Mouse (Mus musculus) lung, postnatal 14 days (tissue): ENCODE measurements around the gene Cbarp.

Experiments used
- DNase-seq: peaks from one replicate; pipeline ENCODE4 v3.0.0; 2021

Gene Cbarp

DNA sequence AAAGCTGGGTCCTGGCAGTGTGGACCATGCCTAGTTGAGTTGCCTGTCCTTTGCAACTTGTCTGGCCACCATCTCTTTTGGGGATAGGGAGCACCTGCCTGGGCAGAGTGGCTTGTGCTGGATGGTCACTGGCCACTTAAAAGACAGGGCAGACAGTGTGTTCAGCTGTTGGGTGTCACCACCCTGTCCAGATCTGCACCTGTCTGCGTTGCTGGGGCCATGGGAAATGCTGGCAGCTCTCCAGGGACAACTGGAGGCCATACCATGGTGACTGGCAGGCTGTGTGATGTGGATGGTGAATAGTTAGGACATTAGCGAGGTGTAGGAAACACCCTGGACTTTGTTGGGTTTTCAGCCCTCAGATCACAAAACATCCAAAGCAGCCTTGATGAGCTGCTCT lies 20.5 kb downstream of the Cbarp start:
- DNase-seq: no peak

DNA sequence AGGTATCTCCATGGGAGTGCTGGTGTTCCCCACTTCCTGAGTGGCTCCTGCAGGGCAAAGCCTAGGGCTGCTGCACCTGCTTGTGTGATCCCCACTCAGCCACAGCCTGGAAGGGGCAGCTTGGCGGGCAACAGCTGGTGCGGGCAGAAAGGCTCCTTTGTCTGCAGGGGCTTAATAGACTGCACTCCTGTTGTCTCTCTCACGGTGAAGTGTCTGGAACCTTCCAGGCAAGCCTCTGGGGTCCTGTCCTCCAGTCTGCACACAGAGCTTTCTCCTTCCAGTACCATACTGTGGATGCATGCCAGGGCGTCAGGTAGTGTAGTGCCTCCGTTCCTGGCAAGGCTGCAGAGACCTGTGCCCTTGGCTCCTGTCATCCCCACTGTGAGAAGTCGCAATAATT lies 22.1 kb downstream of the Cbarp start:
- no peak for DNase-seq

DNA sequence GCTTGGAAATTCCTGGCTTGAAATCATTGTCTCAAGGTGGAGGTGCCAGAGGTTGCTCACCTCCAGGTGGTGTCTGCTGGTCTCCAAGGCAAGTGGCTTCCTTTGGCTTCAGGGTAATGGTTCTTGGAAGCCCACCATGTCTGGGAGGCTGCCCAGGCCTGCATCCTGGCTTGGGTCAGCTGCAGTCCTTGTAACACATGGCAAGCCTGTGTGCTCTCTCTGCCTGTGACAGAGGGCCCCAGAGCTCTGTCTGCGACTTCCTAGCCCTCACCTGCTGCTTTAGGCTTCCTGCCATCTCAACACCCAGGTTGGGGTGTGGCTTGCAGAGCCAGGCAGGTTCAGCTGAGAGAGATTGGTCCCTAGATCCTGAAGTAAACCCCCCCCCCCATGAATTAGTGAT lies 22.9 kb downstream of the Cbarp start:
- no peak for DNase-seq

DNA sequence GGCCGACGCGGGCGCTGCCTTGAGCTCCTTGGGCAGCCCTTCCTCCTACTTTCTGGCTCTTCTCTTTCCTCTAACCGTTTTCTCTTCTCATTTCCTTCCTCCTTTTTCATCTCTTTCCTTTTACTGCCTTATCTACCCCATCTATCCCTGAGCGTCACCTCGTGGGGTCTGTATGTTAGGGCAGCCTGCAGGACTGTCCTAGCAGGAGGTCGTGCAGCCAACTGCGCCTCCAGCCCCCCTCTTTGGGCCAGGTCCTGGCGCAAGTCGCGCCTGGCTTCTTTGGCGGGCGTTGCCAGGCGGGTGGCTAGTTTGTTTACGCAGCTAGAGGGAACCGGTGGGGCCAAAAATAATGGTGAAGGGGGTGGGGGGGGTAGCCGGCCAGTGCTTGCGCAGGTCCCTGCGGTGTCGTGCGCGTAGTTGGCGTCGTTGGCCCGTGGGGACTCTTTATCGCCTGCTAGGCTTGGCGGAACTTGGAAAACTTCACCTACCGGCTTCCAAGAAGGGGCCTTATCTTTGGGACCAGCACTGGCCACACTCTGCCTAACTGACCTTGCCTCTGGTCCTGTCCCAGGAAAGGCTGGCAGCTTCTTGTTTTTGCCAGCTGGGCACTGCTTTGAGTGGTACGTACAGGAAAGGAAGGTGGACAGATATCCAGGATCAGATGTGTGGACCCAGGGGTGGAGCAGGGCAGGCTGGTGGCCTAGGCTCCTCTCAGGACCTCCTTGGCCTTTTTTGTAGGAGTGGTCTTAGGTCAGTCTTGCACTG lies 23.5 kb downstream of the Cbarp start:
- peak; percentile 50 for DNase-seq

DNA sequence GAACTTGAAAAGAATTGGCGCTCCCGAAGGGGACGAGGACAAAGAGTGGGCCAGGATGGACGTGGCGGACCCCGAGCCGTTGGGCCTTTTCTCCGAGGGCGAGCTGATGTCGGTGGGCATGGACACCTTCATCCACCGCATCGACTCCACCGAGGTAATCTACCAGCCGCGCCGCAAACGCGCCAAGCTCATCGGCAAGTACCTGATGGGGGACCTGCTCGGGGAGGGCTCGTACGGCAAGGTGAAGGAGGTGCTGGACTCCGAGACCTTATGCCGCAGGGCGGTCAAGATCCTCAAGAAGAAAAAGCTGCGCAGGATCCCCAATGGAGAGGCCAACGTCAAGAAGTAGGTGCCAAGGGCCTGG lies 24.1 kb downstream of the Cbarp start:
- no peak for DNase-seq

DNA sequence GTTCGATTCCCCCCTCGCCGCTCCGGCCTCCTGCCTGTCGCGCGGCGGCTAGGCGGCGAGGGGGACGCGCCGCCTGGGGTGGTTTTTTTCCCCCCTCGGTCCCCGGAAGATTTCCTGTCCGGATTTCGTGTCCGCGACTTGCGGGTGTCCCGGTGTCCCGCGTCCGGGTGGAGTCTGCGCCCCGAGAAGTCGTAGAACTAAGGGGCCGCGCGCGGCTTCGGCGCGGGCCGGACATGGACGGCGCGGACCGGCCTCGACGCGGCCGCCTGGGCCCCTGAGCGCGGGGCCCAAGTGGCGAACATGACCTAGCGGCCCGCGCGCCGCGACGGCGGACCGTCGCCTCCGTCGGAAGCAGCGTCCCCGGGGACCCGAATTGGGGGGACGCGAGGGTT lies 24.7 kb downstream of the Cbarp start:
- no peak for DNase-seq

DNA sequence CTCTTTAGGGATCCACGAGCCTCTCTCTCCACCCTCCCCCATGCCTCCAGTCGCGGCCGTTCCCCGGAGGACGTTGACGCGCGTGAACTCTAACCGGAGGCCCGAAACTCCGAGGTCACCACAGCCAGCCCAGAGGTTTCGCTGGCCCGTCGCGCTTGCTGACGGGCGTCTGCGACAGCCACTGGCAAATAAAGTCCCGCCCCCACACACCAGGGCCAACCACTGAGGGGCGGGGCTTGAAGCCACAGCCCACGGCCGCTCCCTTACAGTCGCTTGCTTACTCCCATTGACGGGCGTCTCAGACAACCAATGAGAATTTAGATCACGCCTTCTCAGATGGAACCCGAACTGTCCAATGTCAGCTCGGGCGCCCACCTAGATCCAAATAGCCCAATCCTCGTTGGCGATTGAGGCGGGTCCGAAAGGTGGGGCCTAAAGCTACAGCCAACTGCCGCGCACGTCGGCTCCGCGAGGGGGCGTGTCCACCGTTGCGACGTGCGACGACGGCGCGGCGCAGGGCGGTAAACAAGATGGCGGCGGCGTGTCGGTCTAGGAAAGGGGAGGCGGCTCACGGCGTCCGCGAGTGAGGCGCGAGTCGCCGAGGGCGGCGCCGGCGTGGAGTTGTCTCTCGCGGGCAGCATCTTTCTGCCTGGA lies 25.2 kb downstream of the Cbarp start, which contains the start of gene Stk11:
TSS of gene Stk11 (plus strand) at position 514 of the 654 bp plus-strand sequence.
- peak; percentile 100 for DNase-seq

DNA sequence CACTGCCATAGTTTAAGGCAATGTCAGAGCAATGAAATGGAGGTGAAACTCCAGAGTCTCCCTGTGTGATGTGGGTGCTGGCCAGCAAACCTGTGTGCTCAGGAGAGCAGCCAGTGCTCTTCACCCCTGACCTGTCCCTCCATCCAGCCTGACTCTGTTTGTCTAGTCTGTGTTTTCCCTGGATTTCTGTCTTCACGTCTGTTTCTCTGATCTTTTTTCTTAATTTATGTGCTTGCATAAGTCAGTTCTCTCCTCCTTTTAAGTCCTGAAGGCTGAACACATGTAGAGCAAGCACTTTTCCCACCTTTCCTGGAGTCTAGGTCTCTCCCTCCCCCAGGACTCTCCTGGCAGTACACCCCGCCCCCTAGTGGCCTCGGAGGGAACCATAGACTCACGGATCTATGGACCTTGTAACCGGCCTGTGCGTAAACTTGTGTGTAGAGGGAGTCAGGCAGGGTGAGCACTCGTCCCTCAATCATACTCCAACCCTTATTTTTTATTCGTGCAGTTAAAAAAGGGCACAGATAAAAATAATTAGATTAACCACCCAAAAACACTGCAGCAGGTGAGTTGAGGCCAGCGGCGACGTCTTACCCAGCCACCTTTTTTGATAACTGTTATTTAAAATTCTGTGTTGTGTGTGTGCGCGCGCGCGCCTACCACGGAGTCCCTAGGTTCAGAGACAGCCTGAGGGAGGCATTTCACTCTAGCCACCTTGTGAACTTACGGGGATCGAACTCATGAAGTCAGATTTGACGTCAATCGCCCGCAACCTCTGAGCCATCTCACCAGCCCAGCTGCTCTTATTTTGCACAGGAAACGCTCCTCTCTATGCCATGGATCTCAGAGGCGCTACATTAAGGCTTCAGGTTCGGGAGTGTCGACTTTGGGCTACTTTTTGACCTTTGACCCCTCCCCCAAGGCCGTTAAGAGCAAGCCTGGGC lies 26.0 kb downstream of the Cbarp start:
- DNase-seq: peak; percentile 96

DNA sequence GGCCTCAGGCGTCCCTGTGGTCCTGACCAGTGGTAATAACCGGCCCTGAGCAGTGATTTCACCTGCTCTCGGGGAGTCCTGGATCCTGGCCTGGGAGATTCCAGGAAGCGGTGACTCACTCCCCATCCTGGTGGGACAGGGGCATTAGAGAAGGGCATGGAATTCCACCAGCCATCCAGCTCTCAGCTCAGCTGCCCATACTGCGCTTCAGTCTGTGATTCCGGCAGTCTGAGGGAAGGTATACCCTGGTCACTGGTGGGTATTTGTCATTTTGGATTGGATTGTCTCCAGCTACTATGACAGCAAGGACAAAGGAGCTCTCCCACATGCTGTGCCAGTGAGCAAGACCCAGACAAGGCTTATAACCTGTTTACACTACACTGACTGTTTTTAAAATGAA lies 33.0 kb downstream of the Cbarp start:
- no peak for DNase-seq

DNA sequence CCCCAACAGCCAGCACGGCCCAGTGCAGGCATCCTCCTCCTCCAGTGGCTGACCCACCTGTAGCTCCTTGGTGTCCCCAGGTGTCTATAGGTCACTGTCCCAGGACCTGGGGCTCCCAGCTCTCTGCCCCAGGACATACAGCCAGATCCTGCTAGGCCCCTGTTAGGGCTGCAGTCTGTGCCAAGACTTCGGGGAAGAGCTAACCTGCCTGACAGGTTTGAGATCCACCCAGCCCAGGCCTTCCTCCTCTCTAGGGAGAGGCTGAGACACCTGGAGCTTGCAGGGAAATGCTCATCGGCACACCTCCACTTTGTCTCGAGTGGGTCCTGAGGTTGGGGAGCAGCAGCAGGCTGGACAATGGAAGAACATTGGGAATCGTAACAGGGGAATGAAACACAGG lies 34.7 kb downstream of the Cbarp start:
- DNase-seq: no peak

DNA sequence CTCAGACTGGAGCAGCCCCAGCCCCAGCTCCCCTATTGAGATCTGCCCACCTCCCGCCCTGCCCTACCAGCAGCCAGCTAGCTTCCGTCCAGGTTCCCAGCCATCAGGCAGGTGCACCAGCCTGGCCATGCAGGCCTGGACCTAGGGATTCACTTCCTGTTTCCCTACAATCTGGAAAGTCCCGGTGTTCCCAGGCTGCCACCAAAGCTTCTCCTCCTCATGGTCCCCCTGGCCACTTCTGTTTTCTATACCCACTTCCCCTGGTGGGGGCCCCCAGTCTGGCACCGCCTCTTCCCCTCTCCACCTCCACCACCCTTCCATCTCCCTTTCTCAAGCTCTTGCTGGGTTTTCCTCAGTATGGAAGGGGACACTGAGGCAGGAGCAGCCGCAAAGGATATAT lies 35.2 kb downstream of the Cbarp start, which contains the start of gene Sbno2:
TSS of gene Sbno2 (minus strand) at position 112 of the 400 bp plus-strand sequence.
- no peak for DNase-seq

DNA sequence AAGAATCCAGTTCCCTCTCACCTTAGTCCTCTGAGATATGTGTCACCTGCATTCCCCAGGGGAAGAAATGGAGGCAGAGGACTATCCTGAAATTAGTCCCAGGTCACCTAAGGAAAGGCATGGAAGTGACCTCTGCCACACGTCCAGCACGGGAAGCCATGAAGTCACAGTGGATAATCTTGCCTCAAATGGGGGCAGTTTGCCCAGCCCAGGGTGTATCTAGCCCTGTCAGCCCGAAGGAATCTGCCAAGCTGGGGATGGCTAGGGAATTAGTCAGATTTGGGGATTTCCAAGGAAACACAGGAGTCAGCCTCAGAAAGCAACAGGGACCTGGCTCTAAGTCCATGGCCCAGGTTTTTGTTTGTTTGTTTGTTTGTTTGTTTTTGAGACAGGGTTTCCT lies 36.5 kb downstream of the Cbarp start:
- no peak for DNase-seq

DNA sequence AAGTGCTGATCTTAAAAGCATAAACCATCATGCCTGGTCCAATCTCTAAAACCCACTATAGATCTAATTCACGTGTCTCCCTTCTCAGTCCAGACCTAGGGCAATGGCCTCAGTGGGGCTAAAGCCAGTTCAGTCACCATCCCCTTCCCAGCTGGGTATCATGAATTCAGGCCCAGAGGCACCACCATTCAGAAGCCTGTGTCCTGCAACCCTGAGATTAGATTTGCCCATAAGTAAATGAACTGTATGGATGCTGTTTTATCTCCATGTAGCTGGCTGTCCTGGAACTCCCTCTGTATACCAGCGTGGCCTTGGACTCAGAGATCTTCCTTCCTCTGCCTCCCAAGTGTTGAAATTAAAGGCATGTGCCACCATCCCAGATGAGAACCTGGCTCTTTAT lies 37.6 kb downstream of the Cbarp start:
- DNase-seq: no peak

DNA sequence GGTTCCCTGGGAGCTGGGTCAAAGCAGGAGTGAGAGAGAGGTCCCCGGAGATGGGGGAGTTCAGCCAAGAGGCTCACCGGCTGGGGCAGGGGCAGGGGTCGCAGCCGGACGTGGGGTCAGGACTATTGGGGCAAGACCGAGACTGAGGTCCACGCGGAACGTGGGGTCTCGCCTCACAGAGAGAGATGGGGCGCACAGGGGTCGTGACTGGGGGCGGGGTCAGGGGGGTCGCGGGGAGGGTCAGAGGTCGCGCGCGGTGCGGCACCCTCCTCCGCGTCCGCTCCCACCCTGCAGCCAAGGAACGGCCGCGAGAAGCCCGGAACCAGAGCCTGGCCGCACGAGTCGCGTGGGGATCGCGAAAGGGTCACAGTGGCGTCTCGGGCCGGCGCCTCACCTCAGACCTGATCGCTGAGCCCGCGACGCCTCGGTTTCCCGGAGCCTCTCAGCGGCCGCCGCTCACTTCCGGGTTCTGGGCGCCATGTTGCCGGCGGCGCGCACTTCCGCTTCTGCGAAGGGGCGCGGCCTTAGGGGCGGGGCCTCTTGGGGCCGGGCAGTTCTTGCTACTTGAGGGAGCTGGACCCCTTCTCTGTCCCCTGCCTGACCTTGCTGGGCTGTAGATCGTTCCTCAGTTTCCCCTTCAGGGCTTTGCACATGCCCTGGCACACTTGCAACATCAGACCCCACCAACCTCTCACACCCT lies 38.3 kb downstream of the Cbarp start:
- peak; percentile 90 for DNase-seq

DNA sequence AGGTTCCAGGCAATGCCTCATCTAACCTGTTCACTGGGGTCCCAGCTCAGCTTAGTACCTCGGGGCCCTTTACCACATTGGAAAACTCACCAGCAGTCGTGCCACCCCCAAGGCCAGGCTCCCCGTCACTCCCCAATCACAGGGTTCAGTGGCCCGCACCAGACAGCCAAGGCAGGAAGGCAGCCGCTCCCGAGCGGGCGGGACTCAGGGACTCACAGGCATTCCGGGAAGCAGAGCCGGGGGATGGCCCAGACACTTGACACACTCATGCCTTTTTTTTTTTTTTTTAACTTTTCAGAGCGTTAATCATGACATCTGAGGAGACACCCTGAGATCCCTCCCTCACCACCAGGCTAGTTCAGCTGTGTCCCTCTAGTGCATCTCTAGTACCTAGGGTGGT lies 39.7 kb downstream of the Cbarp start:
- DNase-seq: peak; percentile 61

DNA sequence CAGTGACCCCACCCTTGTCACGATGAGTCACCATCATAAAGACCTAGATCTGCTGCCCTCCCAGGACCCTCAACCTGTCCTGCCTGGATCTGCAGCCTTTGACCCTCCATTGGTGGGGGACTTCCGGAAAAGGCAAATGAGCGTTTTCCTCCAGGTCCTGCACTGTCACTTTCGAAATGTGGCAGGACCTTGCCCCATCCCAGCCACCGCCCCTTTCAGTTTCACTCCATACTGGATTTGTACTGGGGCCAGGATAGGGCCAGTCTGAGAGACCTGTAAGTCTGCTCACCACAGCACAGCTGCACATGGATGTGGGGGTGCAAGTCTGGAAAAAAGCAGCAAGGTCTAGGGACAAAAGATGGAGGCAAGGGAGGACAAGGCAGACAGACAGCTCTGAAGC lies 42.0 kb downstream of the Cbarp start:
- no peak for DNase-seq

DNA sequence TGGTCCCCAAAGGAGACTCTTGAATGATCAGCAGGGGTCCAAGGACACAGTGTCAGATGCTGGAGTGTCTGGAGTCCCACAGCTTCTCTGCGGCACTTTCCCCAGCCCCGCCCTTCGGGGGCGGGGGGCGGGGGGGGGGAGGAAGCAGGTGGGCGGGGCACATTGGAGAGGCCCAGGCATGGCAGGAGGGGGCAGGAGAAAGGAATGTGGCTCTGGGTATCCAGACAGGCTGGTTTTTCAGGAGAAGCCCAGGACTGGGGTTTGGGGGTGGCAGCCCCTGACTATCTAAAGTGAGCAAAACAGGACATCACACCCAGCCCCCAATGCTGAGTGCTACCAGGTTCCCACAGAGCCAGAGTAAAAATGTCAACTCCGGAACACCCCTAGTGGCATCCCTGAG lies 43.4 kb downstream of the Cbarp start:
- DNase-seq: no peak

DNA sequence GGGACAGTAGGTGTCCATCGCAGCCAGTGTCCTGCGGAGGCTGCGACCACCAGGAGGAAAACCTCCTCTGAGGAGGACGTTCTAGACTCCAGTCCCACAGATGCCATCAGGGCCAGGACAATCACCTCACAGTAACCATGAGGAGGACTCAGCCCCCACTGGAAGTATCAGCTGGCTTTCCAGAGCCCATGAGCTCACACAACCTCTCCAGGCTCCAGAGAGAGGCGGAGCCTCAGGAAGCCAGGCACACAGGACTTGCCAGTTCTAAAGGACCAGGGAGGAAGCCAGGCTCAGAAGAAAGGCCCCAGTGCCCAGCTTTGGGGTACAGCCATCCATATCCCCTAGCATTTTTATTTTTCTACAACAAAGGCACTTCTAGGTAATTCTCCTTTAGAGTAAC lies 45.1 kb downstream of the Cbarp start:
- no peak for DNase-seq

DNA sequence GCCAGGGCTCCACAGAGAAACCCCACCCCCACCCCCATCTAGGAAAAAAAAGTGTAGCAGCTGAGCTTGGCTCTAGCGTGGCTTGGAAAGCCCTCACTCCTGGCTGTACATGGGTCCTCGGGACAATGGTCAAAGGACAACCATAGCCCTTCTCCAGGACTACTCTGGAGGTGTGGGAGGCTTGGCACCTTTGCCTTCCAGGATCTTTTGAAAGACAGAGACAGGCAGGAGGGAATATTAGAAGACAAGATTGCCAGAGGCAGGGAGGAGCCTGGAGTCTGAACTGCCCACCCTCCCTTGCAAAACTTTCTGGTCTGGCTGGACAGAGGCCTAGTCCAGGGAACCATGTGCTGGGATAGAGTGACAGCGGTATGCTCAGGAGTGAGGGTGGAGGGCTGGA lies 46.0 kb downstream of the Cbarp start:
- no peak for DNase-seq

DNA sequence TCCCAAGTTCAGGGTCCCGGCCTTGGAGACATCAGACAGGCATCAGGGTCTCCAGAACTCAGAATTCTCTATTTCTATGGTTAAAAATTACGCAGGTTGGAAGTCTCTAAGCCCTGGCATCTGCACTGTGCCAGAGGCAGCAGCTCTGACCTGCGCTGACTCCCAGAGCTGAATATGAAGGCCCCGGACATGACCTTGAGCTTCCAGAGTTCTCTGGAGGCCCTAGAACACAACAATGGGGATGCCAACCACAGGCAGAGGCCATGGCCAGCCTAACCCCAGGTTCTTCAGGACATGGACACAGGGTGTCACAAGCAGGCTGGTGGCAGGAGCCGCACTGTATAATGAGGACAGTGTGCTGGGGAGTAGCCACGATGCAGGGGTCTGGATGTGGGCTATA lies 46.5 kb downstream of the Cbarp start:
- DNase-seq: no peak

DNA sequence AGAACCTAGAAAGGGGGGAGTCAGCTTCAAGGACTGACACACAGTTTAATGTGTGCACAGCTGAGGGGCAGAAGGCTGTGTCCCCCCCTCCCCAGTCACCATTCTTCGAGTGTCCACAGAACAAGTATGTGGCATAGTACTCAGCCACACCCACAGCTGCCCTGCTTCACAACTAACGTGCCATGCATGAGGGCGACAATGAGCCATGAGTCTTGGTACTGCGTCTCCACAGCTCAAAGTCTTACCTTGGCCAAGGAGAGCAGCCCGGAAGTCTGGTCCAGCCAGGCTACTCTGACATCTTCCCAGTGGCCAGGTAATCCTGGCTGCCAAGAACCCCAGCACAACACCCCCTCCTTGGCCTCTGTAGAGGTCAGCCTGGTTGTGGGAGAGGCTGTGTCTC lies 47.9 kb downstream of the Cbarp start:
- no peak for DNase-seq

DNA sequence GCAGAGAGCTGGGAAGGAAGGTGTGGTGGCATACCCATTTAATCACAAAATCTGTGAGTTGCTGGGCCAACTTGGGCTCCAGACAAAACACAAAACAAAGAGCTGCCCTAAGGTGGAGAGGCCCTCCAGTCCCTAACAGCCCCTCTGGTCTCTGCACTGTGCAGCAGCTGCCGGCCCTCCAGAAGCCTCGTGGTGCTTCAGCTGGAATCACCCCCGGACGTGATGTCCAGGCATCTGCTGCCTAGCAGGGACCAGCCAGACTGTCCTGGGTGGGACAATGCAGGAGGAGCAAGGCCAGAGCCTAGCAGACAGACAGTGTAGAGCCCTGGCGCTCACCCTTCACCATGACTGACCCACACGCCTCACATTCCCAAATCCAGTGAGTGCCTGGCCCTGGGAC lies 49.1 kb downstream of the Cbarp start:
- no peak for DNase-seq

DNA sequence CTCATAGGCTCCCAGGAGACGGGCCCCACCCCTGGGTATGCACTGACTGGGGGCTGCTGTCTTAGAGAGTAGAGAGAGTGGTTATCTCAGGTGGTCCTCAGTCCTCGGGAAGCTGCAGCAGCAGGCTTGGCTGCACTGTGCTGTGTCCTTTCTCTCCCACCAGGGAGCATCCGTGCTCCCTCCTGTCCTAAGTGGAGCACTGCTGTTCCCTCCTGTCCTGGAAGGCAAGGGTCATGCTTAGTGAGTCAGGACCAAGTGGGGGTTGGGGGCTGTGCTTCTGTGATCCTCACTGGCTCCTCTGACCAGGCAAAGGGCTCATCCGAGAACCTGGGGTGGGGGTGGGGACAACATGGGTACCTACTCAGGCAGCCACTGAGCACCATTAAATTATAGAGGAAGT lies 51.5 kb downstream of the Cbarp start:
- DNase-seq: no peak
